Mouse (Mus musculus): ENCODE data around the gene Pon1.
A peak's percentile ranks its signal among the peaks of the same experiment; 100 is the strongest.

The Pon1 gene

DNA sequence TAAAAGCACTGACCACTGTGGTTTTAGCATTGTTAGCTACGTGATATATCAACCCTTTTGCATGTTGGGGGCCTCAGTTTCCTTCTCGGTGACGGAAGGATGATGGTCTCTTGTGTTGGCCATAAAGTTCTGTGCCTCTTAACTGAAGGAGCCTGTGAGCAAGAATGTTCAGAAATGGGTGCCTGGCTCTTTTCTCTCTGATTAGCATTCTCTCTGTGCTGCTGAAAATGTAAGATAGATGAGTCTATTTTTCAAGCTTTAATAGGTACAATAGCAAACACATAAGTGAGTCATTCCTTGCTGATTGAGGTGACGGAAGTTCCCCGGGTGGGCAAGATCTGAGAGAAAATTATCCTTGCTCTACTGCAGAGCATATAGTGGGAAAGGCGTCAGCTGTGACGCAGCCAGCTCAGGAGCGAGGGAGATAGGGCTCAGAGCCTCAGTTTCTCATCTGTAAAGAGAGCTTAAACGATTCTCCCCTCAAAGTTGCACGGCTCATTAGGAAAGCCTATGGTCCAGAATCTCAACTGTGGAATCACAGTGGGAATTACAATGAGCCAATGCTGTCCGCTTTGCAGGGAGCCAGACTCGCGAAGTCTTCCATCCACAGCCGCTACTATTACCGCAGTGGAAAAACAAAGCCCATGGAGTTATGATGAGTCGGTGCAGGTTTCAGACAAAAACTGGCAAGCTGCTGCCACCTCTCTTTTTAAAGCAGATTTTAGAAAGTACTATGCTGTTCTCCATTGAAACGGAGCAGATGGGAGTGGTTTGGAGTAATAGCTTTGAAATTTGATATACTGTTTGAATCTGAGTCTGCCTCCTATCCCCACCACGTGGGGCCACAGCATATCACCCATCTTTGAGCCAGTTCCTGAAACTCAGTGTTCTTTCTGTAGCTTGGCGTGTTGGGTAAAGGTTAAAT is 15.5 kb downstream of the Pon1 start:
- no peak for DNase-seq (ENCODE audit: low spot score in 2 of 2)

DNA sequence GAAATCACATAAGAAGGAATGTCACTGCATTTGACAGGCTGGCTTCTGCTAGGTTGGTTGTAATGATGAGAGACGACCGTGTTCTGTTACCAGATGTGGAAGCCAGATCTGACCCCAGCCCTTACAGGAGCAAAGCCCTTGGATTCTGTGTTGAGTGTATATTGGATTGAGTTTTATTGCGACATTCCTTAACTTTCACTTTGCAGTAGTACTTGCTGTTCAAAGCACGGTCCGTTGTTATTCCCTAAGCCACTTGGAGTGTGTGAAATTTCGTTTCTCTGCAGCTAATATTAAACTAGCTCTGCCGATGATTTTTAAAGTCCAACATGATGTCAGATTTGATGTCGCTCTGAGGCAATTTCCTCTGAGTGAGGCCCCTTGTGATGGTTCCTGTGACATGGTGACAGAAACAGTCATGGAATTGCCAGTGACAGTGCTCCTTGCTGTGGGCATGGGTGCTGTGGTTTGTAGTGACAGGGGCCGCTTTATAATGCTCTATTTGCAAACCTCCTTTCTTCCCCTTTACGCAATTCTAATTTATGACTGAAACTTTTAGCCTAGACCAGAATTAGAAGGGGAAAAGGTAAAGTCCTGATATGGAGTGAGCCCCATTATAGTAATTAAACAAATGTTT is 19.4 kb downstream of the Pon1 start:
- no peak for DNase-seq (ENCODE audit: low spot score in 2 of 2)

DNA sequence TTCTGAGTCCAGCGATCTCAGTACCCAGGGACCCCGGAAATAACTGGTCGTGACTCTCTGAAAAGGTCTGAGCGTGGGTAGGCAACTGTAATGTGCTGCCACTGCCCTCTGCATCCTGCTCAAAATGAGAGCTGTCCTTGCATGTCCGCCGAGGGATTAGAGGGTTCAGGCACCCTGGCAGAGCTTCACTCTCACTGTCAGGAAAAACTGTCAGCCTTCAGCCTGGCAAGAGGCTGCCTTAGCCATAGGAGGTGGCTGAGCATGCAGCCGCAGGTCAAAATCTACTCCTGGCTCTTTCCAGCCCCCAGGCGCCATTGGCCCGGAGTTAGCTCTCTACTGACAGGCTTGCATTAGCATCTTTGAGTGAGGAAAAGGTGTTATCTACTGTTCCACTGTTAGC is 21.2 kb downstream of the Pon1 start:
- DNase-seq (ENCODE audit: low spot score in 2 of 2), result no peak

GRCm38 (mm10) chr6:5171418-5171817 is 22.3 kb downstream of the Pon1 start:
- no peak for DNase-seq (ENCODE audit: low spot score in 2 of 2)

GRCm38 (mm10) chr6:5168158-5168557 is 25.6 kb downstream of the Pon1 start:
- no peak for DNase-seq (ENCODE audit: low spot score in 2 of 2)

DNA sequence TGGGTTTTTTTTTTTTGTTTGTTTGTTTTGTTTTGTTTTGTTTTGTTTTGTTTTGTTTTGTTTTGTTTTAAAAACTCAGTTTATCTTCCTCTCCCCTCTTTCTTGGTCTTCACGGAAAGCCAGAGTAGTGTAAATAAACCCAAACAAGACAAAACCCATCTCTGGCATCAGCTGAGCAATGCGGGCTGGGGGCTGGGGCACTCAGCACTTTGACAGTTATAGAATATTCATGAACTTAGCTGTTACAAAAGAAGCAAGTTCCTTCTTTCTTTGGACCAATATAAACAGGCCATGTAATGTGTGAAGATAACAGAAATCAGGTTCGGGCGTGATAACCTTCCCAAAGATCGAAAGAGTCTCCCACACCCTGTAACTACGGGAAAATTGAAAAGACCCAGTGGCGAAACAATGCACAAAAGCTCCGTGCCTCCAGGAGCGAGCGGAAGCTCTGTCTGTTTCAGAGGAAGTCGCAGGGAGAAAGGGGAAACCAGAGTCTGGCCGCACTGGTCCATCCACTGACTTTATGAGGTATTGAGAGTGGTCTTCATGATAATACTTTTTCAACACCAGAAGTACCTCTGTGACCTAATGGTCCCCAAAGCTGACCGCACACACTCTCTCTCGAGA is 26.6 kb downstream of the Pon1 start:
- DNase-seq (ENCODE audit: low spot score in 2 of 2), result peak in 1 of 2 experiments; percentile 5

DNA sequence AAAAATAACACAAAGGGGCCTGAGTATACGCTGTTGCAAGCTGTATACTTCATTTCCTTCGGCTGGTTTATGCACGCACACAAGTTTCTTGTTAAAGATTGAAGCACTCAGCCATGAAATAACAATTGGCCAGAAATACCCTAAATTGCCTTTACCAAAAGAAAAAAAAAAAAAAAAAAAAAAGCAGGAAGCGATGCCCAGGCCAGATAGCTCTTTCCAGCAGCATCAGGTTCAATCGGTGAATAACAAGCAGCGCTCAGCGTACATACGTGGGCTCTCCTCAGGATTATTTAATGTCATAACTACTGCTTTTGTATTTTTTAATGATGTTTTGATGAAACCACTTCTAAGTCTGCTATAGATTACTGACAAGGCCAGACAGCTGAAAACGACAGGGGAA is 28.9 kb downstream of the Pon1 start:
- DNase-seq (ENCODE audit: low spot score in 2 of 2), result no peak

DNA sequence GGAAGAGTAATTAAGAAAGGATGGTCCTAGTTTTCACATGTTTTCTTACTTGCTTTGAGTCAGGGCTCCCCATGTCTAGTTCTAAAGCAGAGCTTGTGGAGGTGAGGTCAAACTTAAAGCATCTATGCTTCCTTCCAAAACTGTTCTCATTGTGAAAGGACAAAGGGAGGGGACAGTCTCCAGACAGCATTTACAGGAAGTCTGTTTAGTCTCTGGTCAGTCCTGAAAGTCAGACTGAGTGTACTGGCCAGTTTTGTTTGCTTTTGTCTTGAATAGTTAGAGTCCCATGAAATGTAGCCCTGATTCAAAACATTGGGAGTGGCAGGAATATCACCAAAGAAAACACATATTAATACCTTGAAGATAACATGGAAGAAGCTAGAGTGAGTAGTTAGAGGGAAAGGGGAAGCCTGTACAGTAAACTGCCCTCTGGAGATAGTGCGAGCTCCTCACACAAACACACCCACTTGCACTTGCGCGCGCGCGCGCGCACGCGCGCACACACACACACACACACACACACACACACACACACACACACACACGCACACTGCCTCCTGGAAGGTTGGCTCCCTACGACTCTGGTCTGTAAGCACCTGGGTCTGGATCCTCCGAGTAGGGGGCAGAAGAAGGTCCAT is 30.1 kb downstream of the Pon1 start:
- DNase-seq (ENCODE audit: low spot score in 2 of 2), result no peak

- DNase-seq (ENCODE audit: low spot score in 2 of 2), result no peak
These were observed 31.7 kb downstream of the Pon1 start for GRCm38 (mm10) chr6:5162052-5162451.

- DNase-seq (ENCODE audit: low spot score in 2 of 2), result peak in 1 of 2 experiments; percentile 23
These were observed 34.4 kb downstream of the Pon1 start for GRCm38 (mm10) chr6:5159385-5159791.

GRCm38 (mm10) chr6:5156541-5157425 is 37.0 kb downstream of the Pon1 start:
- DNase-seq (ENCODE audit: low spot score in 2 of 2), result no peak

DNA sequence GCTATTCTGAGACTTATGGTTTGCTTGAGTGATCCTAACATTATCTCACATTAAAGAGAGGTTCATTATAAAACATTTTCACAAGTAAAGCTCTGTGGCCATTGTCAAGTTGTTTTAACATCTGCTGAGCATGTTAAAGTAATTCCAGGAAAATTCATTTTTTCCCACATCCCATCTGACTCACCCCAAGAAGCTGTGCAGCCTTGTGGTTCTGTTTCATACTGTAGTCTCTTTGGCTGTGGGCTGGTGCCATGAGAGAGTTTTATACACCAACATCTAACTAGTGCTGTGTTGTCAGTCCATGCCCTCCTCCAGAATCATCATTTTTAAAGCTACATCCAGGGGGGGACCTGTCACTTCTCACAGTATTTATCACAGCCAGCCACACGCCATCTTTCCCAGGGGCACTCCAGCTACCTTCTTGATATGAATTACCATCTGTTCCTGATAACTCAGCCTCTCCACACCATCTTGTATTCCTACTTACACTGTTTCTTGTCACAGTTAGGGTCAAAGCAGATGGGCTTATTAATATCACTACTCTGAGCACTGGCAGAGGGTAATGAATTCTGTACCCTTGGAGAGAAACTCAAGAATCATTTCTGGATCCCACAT is 38.3 kb downstream of the Pon1 start:
- DNase-seq (ENCODE audit: low spot score in 2 of 2), result no peak

- no peak for DNase-seq (ENCODE audit: low spot score in 2 of 2)
These were observed 39.0 kb downstream of the Pon1 start for GRCm38 (mm10) chr6:5154786-5155185.

DNA sequence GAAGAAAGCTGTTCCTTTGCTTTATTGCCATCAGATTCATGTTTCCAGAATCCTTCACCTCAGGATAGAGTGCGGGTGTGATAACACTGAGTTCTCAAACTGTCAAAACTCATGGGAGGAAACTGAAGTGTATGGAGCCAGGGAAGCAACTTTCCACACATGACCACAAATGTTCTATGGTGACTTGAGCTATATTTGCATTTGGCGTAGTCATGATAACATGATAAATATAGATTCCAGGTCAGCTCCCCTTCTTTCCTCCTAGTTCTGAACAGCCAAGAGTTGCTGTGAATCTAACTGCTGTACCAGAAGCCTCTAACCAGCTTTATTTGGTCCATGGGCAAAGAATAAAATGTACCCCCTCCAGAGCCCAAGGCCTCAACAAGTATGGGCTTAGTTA is 41.6 kb downstream of the Pon1 start:
- DNase-seq (ENCODE audit: low spot score in 2 of 2), result no peak

DNA sequence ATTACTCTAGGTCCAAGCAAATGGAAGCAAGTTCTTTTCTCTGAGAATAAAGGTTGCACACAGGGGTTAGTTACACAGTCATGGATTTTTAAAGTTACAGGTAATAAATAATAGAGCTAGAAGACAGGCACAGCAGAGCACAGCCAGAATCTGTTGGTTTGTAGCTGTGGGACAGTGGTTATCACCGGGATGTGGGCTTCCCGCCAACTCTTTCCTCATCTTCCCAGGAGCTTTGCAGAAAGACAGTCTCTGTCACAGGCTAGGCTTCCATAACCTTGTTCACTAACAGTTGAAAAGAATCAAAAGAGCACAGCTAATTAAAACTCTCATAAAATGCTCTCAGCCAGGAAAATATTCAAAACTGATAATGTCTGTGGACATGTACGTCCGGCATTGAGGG is 42.6 kb downstream of the Pon1 start:
- peak in 1 of 2 experiments; percentile 23 for DNase-seq (ENCODE audit: low spot score in 2 of 2)

GRCm38 (mm10) chr6:5149941-5150340 is 43.8 kb downstream of the Pon1 start:
- DNase-seq (ENCODE audit: low spot score in 2 of 2), result no peak

DNA sequence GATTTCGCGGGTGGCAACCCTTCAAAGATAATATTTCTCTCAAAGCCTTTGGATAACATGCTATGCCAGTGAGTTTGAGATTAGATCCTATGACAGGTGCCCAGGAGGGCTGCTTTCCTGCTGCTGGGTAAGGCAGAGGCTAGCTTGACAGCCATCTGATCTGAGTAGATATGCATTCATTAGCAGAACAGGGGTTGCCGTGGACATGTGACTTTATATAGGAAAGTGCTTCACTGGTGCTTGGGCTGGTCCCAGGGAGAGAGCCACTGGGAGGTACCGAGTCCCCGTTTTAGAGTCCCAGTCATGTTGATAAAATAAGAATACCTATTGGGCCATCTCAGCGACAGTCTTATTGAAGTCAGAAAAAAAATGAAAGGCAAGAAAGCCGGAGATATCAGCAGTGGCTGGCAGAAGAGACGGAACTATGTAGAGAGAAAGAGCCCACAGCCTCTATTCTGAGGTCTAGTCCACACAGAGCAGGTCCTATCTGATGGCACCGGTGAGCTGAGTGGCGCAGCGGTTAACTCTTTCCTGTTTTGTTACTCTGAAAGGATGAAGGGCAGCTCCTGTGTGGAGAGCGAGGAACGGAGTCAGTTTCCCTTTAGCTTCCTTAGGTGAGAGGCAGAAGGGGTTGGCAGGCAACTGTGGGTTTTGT is 46.1 kb downstream of the Pon1 start:
- DNase-seq (ENCODE audit: low spot score in 2 of 2), result no peak

GRCm38 (mm10) chr6:5139666-5140065 is 54.1 kb downstream of the Pon1 start:
- no peak for DNase-seq (ENCODE audit: low spot score in 2 of 2)

DNA sequence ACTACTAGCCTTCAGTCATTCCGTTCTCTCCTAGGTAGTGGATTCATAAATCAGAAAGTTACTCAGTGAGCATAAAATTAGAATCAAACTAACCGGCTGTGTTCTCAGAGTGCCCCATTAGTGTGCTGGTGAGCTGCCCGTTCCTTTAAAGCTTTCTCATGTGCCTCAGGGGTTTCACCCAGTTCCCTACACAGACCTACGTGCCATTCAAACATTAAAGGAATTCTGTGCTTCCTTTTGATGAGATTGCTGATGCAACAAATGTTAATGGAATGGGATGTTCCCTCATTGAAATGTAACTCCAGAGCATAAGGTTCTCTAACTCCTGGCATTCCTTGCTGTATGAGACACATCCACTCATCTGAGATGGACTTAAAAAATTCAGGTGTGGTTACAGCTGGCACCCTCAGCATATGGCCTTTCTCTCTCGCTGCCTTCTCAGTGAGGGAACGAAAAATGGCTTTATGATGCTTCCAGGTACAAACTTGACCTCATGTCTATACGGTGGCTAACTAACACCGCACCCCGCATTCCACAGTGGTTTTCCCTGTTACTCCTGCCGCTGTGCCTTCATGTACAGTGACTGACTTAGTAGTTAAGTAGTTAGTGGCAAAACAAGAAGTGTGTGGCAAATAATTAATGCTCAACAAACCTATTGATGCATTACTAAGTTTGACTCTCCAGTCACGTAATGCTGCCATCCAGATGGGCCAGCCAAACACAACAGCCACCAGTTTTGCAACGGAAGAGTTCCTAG is 54.7 kb downstream of the Pon1 start:
- no peak for DNase-seq (ENCODE audit: low spot score in 2 of 2)

- DNase-seq (ENCODE audit: low spot score in 2 of 2), result no peak
These were observed 57.7 kb downstream of the Pon1 start for GRCm38 (mm10) chr6:5136046-5136445.

All from heart, adult 9 months (tissue).